Mouse (Mus musculus) forebrain, embryonic 16.5 days (tissue): ENCODE measurements at regions not wholly inside any gene's neighbourhood (a gene's known extent, or its start where the extent isn't known, plus 50 kb on each side); places are given as distances from the start of the nearest gene placed in this dataset.
A peak's percentile ranks its signal among the peaks of the same experiment; 100 is the strongest.
"Not testable (repeated sequence)": the region's sequence is repeated elsewhere in the genome, so short reads cannot be mapped to it uniquely, and the experiment has no call there.

ENCODE experiments used
- ATAC-seq: fragments of 200-750 bp; cut with Nextera tagmentation; 2 replicates; pipeline ENCODE4 v1.8.0; 2017; ENCODE audit warnings: mild to moderate bottlenecking, moderate library complexity
- H3K27ac ChIP-seq: fragments of 300-500 bp; sonication (generic); 2 replicates; pipeline ENCODE4 v1.5.1; 2014; ENCODE audit warnings: low read length, control low read depth
- H3K27me3 ChIP-seq: fragments of 300-500 bp; sonication (generic); replicated peaks from 2 replicates; pipeline ENCODE4 v1.6.1; 2014; ENCODE audit warnings: low read length; ENCODE audit not compliant: control insufficient read depth, insufficient read depth
- H3K36me3 ChIP-seq: fragments of 300-500 bp; sonication (generic); 2 replicates; pipeline ENCODE4 v1.6.1; 2014; ENCODE audit not compliant: control insufficient read depth, insufficient read depth
- H3K4me1 ChIP-seq: fragments of 300-500 bp; sonication (generic); replicated peaks from 2 replicates; pipeline ENCODE4 v1.6.1; 2014; ENCODE audit warnings: low read length; ENCODE audit not compliant: control insufficient read depth, insufficient read depth
- H3K4me2 ChIP-seq: fragments of 300-500 bp; sonication (generic); 2 replicates; pipeline ENCODE4 v1.6.1; 2014; ENCODE audit warnings: mild to moderate bottlenecking, low read length, control low read depth
- H3K4me3 ChIP-seq: fragments of 300-500 bp; sonication (generic); replicated peaks from 2 replicates; pipeline ENCODE4 v1.5.1; 2014; ENCODE audit warnings: mild to moderate bottlenecking, low read length, control low read depth
- H3K9ac ChIP-seq: fragments of 300-500 bp; sonication (generic); replicated peaks from 2 replicates; pipeline ENCODE4 v1.6.1; 2014; ENCODE audit warnings: low read depth, low read length, control low read depth
- H3K9me3 ChIP-seq: fragments of 300-500 bp; sonication (generic); 2 replicates; pipeline ENCODE4 v1.6.1; 2016; ENCODE audit warnings: low read length; ENCODE audit not compliant: control insufficient read depth
- WGBS: fragments of 180-500 bp; shearing (Covaris S2); extraction: QIAGEN DNeasy Blood & Tissue Kit; methylation state at CpG from one replicate; pipeline ENCODE4 v1.1.7; 2014; 5-methylcytosine and 5-hydroxymethylcytosine counted together

- Histone ChIP-seq H3K4me1 (no peaks in the 10 kb centered on the region), H3K27ac (no peak overlapping the region), H3K36me3 (no peaks in the 10 kb centered on the region), H3K4me2 (no peak overlapping the region), H3K9ac (no peak overlapping the region), H3K4me3 (no peak overlapping the region), H3K27me3 (no peaks in the 10 kb centered on the region), H3K9me3 (no peaks in the 10 kb centered on the region)
- 73% methylated on average over 3 of the region's 3 CpGs for WGBS
- ATAC-seq = no peak
These were observed 987.9 kb downstream of the Cdh18 start for GRCm38 (mm10) chr15:23536691-23537090.

DNA sequence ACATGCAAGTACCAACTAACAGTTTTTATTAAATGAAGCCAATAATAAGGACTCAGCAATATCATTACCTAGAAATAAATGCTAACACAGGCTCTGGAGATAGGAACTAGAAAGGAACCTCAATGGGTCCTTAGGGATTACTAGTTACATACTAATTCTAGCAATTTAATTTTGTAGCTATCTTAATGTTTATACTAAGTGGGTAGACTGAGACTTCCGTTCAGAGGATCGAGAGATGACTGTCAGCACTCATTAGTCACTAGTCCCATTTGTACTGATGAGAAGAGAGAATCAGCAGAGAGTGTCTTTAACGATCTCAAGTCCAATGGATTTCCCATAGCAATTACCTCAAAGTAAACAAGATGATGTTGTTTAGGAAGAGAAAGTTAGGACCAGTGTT, 988.6 kb downstream of the Cdh18 start:
- Histone ChIP-seq H3K4me3 (no peak overlapping the region), H3K4me2 (no peak overlapping the region), H3K9ac (no peak overlapping the region), H3K36me3 (no peaks in the 10 kb centered on the region), H3K9me3 (no peaks in the 10 kb centered on the region), H3K27me3 (no peaks in the 10 kb centered on the region), H3K4me1 (no peaks in the 10 kb centered on the region), H3K27ac (no peak overlapping the region)
- WGBS = 45% methylated on average over 3 of the region's 3 CpGs
- no peak for ATAC-seq

GRCm38 (mm10) chr15:23560136-23560535, 1011.3 kb downstream of the Cdh18 start:
- Histone ChIP-seq H3K27me3 (no peaks in the 10 kb centered on the region), H3K9ac (no peak overlapping the region), H3K4me3 (no peak overlapping the region), H3K27ac (no peak overlapping the region), H3K4me1 (no peaks in the 10 kb centered on the region), H3K4me2 (no peak overlapping the region), H3K9me3 (no peaks in the 10 kb centered on the region), H3K36me3 (no peaks in the 10 kb centered on the region)
- ATAC-seq = no peak
- WGBS = 82% methylated on average over 3 of the region's 3 CpGs

GRCm38 (mm10) chr15:23562181-23562580, 1013.4 kb downstream of the Cdh18 start:
- Histone ChIP-seq H3K9me3 (no peaks in the 10 kb centered on the region), H3K27ac (no peak overlapping the region), H3K4me3 (no peak overlapping the region), H3K27me3 (no peaks in the 10 kb centered on the region), H3K4me1 (no peaks in the 10 kb centered on the region), H3K4me2 (no peak overlapping the region), H3K9ac (no peak overlapping the region), H3K36me3 (no peaks in the 10 kb centered on the region)
- ATAC-seq = peak; percentile 43; the same call in 1 of the 2 replicates
- 88% methylated on average over 2 of the region's 2 CpGs for WGBS

- ATAC-seq = no peak
- Histone ChIP-seq H3K9me3 (no peaks in the 10 kb centered on the region), H3K4me3 (no peak overlapping the region), H3K36me3 (no peaks in the 10 kb centered on the region), H3K4me1 (no peaks in the 10 kb centered on the region), H3K4me2 (no peak overlapping the region), H3K27ac (no peak overlapping the region), H3K27me3 (no peaks in the 10 kb centered on the region), H3K9ac (no peak overlapping the region)
These were observed 1016.2 kb downstream of the Cdh18 start for GRCm38 (mm10) chr15:23564981-23565380.

- Histone ChIP-seq H3K4me3 (no peak overlapping the region), H3K27ac (no peak overlapping the region), H3K4me2 (no peak overlapping the region), H3K27me3 (no peaks in the 10 kb centered on the region), H3K36me3 (no peaks in the 10 kb centered on the region), H3K4me1 (no peaks in the 10 kb centered on the region), H3K9ac (no peak overlapping the region), H3K9me3 (no peaks in the 10 kb centered on the region)
- ATAC-seq = peak; percentile 52; the same call in 1 of the 2 replicates
- 55% methylated on average over 3 of the region's 3 CpGs for WGBS
These were observed 1018.2 kb downstream of the Cdh18 start for GRCm38 (mm10) chr15:23566886-23567655.

GRCm38 (mm10) chr15:23568651-23569050, 1019.8 kb downstream of the Cdh18 start:
- H3K27me3 ChIP-seq, H3K9me3 ChIP-seq, H3K36me3 ChIP-seq, H3K4me3 ChIP-seq, H3K4me1 ChIP-seq, H3K27ac ChIP-seq, ATAC-seq, H3K4me2 ChIP-seq, H3K9ac ChIP-seq: not testable (repeated sequence)
- 90% methylated on average over 6 of the region's 6 CpGs for WGBS

DNA sequence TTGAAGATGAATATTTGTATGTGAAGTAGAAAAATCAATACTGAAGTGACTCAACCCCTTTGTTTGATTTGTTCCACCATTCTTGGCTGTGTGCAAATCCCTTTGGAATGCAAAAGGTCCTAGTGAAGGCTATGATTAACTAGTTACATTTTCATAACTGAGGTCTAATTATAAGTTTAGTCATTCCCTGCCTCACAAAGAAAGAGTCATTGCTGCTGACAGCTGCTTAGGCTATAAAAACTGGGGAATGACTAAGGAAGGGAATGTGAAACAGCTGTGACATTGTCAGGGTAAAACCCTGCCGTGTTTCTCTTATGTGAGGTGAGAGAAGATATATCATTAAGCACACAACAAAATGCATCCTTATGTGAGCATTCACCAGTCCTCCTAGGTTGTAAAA, 1033.1 kb downstream of the Cdh18 start:
- Histone ChIP-seq H3K9me3 (no peaks in the 10 kb centered on the region), H3K4me3 (no peak overlapping the region), H3K4me2 (no peak overlapping the region), H3K4me1 (no peaks in the 10 kb centered on the region), H3K9ac (no peak overlapping the region), H3K36me3 (no peaks in the 10 kb centered on the region), H3K27ac (no peak overlapping the region), H3K27me3 (no peaks in the 10 kb centered on the region)
- WGBS = 55% methylated on average over 1 of the region's 1 CpGs
- ATAC-seq = peak; percentile 31; the same call in 1 of the 2 replicates

GRCm38 (mm10) chr15:23590451-23590850, 1041.6 kb downstream of the Cdh18 start:
- no peaks in the 10 kb centered on the region for H3K9me3 ChIP-seq
- no peak overlapping the region for H3K4me3 ChIP-seq
- WGBS = 88% methylated on average over 2 of the region's 2 CpGs
- ATAC-seq = no peak
- no peaks in the 10 kb centered on the region for H3K27me3 ChIP-seq
- no peak overlapping the region for H3K9ac ChIP-seq
- no peak overlapping the region for H3K4me2 ChIP-seq
- H3K27ac ChIP-seq = no peak overlapping the region
- no peaks in the 10 kb centered on the region for H3K36me3 ChIP-seq
- no peaks in the 10 kb centered on the region for H3K4me1 ChIP-seq

DNA sequence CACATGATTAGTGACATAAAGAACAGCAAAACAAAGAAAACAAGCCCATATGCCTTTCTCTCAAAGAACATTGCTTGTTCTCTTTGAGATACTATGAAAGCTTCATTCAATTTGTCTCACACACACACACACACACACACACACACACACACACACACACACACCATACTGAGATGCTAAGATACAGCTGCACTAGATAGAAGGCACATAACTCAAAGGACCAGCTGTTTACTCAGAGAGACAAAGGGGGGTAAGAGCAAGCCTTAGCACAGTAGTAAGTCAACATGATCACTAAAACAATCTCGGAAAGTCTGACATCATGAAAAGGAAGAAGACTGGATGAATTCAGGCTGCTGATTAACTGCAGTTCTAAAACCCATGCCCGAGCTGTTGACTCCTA, 1051.6 kb downstream of the Cdh18 start:
- 88% methylated on average over 2 of the region's 2 CpGs for WGBS
- Histone ChIP-seq H3K9ac (no peak overlapping the region), H3K4me2 (no peak overlapping the region), H3K27ac (no peak overlapping the region), H3K4me1 (no peaks in the 10 kb centered on the region), H3K9me3 (no peaks in the 10 kb centered on the region), H3K36me3 (no peaks in the 10 kb centered on the region), H3K4me3 (no peak overlapping the region), H3K27me3 (no peaks in the 10 kb centered on the region)
- no peak for ATAC-seq
